Mouse (Mus musculus) adrenal gland, postnatal 25 days (tissue): ENCODE data around the gene Vmn2r69. TPM values are rescaled to one million over a fixed set of nuclear protein-coding genes. Genes with fewer than 3 reads are reported as not detected.

Experiments used
- DNase-seq: peaks from one replicate; pipeline ENCODE4 v3.0.0; 2021; ENCODE audit warnings: mixed read lengths
- long read RNA-seq: library from polyadenylated mRNA; stranded (forward); transcript quantifications from one replicate; pipeline ENCODE4 v2.0.0, GENCODE M21; 2021
- total RNA-seq: library from RNA; stranded (reverse); gene quantifications from 2 replicates; pipeline ENCODE4 v1.2.3, GENCODE M21; 2021

Gene Vmn2r69
- total RNA-seq, result not detected in 2 replicates
- long read RNA-seq, result 0 reads

DNA sequence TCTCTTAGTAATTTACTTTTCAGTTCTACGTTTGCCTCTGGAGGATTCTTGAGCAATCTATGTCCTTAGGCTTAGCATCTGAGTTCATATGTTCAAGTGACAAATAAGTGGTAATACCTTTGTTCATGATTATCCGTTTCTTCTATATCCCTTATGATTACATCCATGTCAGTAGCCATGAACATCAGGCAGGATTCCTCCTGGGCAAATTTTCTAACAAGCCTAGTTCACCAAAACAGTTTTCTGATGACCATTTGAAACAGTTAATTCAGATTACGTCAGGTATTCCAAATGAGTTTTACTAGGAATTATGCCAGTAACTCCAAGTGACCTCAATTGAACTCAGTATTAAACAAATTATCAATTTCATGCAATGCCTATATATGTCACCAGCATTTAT is at the start of gene Vmn2r69:
Gene Vmn2r69, minus strand, starts transcription at position 101 of the 400 bp plus-strand sequence.
- no peak for DNase-seq

Other genes with a start within 250 kb of the Vmn2r69 start
- gene Vmn2r68, start 178.1 kb downstream of the Vmn2r69 start, total RNA-seq, result not detected in 2 replicates
- gene Vmn2r71, start 147.2 kb upstream of the Vmn2r69 start, total RNA-seq, result not detected in 2 replicates
- not detected in 2 replicates for gene Vmn2r70, start 153.3 kb upstream of the Vmn2r69 start, total RNA-seq